Mouse (Mus musculus) WW6 (cell line): Measurements from ENCODE around the gene Prr9.

Experiments used
- DNase-seq: peaks from one replicate; pipeline ENCODE4 v3.0.0-alpha.2; 2013; ENCODE audit warnings: low read depth, low spot score

Gene Prr9

DNA sequence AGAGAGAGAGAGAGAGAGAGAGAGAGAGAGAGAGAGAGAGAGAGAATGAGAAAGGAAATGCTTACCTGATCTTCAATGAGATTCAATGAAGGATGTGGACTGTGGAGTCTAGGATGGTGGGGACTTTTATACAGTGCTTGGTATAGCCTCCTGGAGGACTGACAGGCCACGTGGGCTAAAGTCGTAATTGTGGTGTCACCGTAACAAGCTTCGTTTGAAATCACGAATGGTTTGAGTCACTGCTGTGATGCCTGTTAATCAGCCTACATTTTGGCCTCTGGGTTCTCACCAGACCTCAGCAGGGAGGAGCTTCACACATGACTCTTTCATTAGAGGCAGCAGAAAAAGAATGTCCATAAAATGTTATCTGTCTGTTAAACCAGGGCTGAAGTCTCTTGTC is at the start of gene Prr9:
Gene Prr9 (minus strand): TSS at position 101 of the 400 bp plus-strand sequence.
- DNase-seq: no peak

GRCm38 (mm10) chr3:92169847-92170246 is 46.1 kb upstream of the Prr9 start:
- DNase-seq: no peak

GRCm38 (mm10) chr3:92153322-92153721 is 29.6 kb upstream of the Prr9 start:
- DNase-seq: peak; percentile 13

- peak; percentile 22 for DNase-seq
Measured at GRCm38 (mm10) chr3:92150631-92151277, 27.0 kb upstream of the Prr9 start.

- DNase-seq: no peak
Measured at GRCm38 (mm10) chr3:92147913-92148312, 24.2 kb upstream of the Prr9 start.

DNA sequence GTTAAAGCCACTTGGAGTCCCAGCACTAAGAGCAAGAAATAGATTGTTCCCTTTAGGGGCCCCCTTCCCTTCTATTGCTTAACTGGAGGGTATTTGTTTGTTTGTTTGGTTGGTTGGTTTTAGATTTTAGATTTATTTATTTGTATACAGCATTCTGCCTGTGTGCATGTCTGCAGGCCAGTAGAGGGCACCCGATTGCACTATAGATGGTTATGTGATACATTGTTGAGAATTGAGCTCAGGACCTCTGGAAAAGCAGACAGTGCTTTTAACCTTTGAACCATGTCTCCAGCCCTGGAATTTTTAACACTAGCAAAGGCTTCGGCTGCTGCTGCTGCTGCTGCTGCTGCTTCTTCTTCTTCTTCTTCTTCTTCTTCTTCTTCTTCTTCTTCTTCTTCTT is 23.7 kb upstream of the Prr9 start:
- no peak for DNase-seq

DNA sequence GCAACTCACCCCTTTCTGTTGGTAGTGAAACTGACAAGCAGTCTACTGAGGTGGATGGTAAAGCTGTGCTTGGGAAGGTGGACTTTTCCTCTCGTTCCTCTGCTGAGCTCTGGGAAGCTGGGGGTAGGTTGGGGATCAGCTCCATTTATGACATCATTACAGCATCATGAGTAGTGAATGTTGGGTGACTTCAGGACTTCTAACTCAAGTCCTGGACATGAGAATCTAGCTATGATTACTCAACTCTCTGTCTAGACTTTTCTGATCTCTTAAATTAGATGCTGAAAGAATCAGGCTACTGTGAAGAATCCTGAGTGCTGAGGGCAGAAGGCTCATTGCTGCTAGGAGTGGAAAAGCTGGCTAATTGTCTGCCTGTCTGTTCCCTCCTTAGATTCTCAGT is 18.9 kb upstream of the Prr9 start, which contains the start of gene Lelp1:
Gene Lelp1 (minus strand): TSS at position 101 of the 400 bp plus-strand sequence.
- no peak for DNase-seq

DNA sequence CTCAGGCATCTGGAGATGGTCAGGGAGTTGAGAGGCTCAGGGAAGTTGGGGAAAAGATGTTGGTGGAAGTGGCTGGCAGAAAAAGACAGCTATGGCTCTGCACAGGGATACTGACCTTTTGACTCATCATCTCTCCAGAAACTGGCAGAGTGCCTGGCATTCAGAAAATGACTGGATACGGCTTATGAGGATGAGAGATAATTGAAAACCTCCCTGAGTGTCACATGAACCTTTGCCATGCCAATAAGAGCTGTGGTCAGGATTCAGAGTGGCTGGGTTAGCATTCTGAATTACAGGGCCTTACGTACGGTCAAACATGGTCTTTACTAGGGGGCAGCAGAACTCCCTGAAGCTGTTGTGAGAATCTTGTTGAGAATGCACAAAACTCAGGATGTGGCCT is 2.8 kb downstream of the Prr9 start:
- no peak for DNase-seq

- peak; percentile 9 for DNase-seq
Measured at GRCm38 (mm10) chr3:92117930-92118329, 5.8 kb downstream of the Prr9 start.

DNA sequence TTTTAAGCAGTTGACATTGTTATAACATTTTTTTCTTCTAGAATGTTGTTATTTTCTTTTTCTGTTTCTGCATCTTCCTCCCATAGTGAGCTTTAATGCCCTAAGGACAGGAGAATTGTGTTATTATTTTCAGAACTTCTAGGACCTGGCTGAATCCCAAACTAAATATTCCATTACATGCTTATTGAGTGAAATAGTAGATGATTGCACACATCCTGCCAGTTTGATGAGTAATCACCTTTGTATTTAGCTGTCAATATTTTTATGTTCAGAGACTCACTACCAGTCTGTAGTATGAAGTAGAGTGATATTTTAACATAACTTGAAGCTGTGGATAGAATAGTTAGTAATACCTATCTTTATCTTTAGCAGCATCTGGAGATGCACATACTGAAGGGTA is 12.2 kb downstream of the Prr9 start:
- no peak for DNase-seq

DNA sequence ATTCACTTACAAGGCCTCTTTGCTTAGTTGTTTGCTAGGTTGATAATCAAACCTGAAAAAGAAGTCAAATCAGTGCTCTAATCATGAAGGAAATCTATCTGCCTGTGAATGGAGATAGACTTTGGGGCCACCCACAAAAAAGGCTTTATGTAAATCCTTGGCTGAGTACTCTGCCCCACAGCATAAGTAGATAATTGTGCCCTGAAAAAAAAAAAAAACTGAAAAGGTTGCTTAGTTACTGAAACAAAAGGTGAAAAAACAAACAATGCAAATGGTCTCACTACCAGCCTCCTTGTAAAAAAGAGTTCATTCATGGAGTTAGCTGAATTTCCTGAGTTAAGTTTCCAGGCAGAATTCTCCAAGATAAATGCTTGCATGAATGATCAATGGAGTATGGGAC is 13.0 kb downstream of the Prr9 start:
- DNase-seq: no peak

GRCm38 (mm10) chr3:92106582-92106981 is 17.2 kb downstream of the Prr9 start:
- no peak for DNase-seq

- no peak for DNase-seq
Measured at GRCm38 (mm10) chr3:92083042-92083441, 40.7 kb downstream of the Prr9 start, which contains the start of gene Lor. Gene Lor, minus strand, starts transcription at chr3:92083142.

GRCm38 (mm10) chr3:92081285-92081931 is 42.3 kb downstream of the Prr9 start:
- no peak for DNase-seq

GRCm38 (mm10) chr3:92080462-92081284 is 43.1 kb downstream of the Prr9 start:
- DNase-seq: no peak
